Mouse (Mus musculus) adrenal gland, adult 8-10 months (tissue): ENCODE results near the gene Cp. TPM values are rescaled to one million over a fixed set of nuclear protein-coding genes. Genes with fewer than 3 reads are reported as not detected.

Experiments used
- total RNA-seq, 4 experiments: library from RNA; stranded (reverse); gene quantifications; 2 replicates each; pipeline ENCODE4 v1.2.4; 2022

The Cp gene
- total RNA-seq, 4 experiments from 2014 or later, result 46.2 to 84.5 (median 51.1) TPM

Other genes starting within 250 kb of the Cp start
- 10 to 100 TPM; 16.2 to 24.2 (median 19.1) TPM for gene Hps3, start 78.3 kb downstream of the Cp start, total RNA-seq
- gene Hltf, start 100.8 kb downstream of the Cp start, total RNA-seq, result 10 to 100 TPM; 26.9 to 30.1 (median 30.0) TPM
- gene Gyg, start 198.3 kb downstream of the Cp start, total RNA-seq, result 100 to 1,000 TPM in 2 of 4 experiments, 10 to 100 TPM in 2; 75.7 to 133 (median 94.3) TPM